Mouse (Mus musculus) CD8-positive naive resting alpha-beta T cell, adult 2 months (primary cell): ENCODE results near the gene Gna11.

Experiments
- DNase-seq, 2 experiments: peaks; one replicate each; pipeline ENCODE4 v3.0.0; 2022; ENCODE audit warnings: low read depth in 2 of 2, low spot score in 2 of 2

Gene Gna11

GRCm38 (mm10) chr10:81543633-81544032, 1.4 kb downstream of the Gna11 start:
- no peak for DNase-seq

DNA sequence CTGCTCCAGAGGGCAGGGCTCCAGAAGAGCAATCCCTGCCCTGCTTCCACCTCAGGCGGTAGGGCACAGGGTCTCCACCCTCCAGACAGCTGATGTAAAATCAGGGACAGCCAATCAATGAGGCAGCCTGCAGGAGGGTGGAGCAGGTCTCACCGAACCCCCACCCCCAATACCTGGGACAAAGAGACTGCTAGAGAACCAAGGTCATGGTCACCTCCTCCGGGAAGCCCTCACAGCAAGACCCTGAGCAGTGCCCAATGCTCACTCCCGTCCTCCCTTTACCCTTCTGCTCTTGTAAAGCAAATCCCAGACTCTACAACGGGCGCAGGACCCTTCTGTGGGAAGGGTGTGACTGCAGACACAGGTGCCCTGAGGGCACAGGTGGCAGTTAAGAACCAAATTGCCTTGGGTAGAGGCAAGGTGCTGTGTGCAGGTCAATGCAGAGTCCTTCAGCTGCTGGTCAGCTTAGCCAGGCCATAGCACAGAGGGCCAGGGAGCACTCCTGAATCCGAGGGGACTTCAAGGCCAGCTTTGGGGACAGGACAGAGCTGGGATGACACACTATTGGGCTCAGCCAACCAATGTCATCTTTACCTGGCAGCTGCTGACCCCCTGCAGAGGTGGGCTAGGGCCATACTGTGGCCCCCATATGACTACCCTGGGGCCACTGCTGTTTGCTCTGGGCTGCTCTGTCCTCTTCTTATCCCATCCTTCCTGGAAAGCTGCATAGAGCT, 2.1 kb downstream of the Gna11 start:
- DNase-seq, result no peak

DNA sequence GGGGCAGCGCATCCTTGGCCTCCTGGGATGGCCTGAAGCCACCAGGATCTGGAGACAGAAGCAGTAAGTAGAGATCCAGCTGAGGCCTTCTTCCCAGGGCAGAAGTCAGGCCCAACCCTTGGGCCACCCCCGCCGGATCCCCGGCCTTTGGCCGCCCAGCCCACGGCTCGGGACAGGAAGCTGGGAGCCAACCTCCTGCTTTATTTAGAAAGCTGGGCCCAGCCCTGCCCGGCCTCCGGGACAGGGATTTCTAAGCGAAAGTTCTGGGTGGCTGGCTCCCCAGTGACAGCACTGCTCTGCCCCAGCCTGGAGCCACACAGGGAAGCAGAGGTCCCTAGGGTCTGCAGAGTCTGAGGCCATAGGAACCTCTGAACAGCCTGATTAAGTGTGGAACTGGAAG, 3.2 kb downstream of the Gna11 start:
- DNase-seq, result no peak

DNA sequence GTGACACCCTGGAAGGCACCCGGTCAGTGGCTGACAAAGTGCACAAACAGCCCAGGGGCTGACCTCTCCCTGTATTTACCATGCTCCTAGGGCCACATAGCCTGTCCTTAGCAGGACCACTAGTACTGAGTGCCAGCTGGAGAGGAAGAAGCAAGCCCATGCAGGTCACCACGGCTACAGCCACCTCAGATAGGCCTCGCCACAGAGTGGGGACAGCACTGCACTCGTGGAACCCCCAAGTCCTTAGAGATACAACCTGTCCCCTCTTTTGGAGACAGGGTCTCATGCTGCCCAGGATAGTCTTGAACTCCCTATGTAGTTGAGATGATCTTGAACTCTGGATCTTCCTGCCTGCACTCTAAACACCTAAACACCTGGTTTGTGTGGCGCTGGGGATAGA, 3.6 kb downstream of the Gna11 start:
- DNase-seq, result no peak

DNA sequence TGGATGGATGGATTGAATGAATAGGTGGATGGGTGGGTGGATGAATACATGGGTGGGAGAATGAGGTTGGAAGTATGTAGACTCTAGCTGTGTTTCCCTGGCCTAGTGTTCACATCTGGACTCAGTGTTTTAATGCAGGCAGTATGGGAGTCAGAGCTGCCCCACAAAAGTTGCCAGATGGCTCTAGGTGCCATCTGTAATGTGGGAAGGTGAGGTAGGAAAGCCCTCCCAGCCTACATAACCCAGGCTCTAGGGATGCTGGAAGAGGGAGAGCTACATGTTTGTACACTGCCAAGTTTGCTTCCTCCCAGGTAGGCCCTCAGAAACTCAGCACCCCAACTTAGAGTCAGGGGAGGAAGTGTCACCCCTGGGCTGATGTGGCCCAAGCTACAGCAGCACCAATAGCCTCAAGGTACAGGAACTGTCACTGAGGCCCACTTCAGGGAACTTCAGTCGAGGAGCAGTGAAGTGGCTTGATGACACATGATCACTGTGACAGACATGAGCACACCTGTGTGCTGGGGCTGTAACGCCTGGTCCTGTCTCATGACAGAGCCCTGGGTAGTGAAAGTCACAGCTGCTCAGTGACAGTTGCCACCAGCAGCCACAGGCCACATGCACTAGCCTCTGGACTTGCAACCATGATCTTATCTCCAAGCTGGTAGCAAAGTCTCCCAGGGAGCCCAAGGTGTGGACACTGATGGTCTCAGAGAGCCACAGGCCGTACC, 6.5 kb downstream of the Gna11 start:
- no peak for DNase-seq

DNA sequence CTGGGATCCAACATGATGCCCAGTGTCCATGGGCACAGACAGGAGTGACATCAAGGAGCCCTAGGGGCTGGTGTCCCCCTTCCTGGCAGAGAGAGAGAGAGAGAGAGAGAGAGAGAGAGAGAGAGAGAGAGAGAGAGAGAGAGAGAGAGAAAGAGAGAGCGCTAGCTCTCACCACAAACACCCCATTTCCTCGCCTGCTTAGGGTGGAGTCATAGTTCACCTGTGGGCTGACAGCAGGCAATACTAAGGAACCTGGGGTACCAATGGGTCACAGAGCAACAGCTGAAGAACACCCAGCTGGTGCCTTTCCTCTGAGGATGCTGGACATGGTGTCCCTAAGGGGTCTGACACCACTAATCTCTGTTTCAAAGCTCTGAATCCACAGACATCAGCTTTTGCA, 7.6 kb downstream of the Gna11 start:
- DNase-seq, result no peak

DNA sequence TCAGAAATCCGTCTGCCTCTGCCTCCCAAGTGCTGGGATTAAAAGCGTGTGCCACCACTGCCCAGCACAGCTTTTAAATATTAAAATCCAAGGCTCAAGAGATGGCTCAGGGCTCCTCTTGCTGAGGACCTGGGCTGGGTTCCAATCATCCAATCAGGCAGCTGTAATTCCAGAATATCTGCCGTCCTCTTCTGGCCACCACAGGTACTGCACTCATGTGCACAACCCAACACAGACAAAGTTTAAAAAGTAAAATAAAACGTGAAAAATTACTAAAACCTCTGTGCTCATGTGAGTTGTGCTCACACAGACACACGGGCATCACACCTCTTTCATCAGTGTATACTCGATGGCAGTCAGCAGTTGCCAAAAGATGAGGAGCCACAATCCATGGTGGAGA, 8.3 kb downstream of the Gna11 start:
- no peak for DNase-seq

DNA sequence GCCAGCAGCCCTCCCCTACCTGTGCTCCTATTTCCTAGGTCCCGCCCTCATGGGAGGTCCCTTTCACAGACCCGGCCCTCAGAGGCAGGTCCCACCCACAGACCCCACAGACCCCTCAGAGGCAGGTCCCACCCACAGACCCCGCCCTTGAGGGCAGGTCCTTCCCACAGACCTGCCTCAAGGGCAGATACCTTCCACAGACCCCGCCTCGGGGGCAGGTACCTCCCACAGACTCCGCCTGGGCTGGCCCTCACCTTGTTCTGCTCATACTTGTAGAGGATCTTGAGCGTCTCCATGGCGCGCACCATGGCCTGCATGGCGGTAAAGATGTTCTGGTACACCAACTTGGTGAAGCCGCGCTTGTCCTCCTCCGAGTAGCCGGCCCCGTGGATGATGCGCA, 10.2 kb downstream of the Gna11 start:
- no peak for DNase-seq

DNA sequence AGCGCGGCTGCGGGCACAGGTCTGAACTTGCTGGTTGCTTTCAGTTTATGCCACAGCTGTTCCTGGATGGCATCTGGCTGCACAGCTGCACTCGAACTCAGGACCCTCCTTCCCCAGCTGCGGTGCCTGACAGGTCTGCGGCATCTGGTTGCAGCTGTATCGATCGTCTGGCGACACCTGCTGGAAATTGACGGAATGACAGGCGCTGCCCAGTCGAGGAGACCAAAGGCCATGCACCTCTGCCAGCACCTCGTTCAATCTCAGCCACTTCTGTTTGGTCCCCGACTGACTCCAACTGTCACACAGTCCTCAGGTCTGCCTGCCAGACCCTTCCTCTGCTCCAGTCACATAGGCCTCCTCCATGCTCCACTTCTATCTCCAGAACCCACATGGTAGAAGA, 18.2 kb downstream of the Gna11 start:
- DNase-seq, result peak; percentile 88 to 90

DNA sequence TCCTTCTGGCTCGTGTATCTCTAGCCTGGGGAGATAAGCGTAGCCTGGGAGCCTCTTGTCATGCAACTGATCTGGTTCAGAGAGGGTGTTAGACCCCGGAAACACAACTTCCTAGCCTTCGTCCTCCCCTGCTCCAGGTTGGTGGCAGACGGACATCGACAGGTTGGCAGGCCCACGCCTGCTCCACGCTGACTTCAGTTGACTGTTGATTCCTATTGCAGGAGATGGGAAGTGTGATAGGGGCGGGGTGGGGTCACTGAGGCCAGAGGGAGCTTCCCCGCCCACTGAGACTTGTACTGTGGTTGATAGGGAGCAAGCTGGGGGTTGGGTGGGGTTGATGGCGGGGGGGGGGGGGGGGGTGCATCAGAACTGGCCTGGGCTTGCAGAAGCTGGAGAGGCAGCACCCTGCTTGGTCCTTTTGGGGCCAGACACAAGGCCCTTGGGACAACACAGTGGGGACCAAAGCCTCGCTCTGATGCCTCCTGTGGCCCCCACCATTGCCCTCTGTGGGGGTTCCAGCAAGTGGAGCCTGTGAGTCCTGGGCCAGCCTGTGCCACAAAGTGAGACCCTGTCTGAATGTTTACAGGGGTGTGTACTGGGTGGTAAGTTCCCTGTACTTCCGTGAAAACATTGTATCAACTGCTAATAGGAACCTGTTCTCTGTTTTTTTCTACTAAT, 19.8 kb downstream of the Gna11 start:
- no peak for DNase-seq

DNA sequence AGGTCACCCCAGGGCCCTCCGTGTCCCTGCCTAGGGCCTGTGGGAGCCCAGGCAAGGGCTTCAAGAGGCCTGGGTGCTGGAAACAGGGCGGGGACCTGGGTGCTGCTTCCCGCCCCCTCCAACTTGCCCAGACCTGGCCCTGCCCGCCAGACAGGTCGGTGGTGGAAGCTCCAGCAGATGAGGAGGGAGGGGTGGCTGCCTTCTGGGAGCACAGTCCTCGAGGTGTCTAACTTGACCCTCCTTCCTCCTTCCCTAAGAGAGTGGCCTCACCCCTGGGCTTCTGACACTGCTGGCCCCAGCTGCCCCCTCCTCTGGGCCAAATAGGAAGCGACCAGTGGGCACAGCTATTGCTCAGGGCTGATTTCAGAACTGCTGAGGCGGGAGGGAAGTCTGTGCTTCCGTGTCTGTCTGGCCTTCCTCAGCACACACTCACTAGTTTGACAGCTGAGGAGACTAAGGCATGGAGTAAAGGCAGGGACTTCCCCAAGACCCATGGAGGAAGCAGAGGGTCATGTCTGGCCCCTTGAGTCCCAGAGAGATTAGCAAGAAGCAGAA, 20.9 kb downstream of the Gna11 start, which contains the start of gene Gna15:
TSS of gene Gna15 (minus strand) at position 175 of the 555 bp plus-strand sequence.
- DNase-seq, result no peak

GRCm38 (mm10) chr10:81523570-81523969, 21.4 kb downstream of the Gna11 start:
- no peak for DNase-seq

DNA sequence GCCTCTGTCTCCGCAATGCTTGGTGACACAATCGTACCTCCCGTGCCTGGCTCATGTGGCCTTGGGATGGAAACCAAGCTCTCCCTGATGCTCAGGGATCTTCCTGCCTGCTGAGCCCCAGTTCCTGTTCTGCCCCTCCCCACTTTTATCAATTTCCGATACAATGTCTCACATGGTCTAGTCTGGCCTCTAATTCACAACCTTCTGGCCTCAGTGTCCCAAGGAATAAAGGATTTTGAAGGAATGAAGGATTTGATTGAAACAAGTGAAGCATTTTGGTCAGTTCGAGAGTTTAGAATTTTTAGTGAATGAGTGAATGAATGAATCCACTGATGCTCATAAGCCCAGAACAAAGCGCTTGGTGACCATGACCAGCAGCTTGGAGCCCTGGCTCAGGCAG, 21.8 kb downstream of the Gna11 start:
- DNase-seq, result no peak

- DNase-seq, result no peak
Observed at GRCm38 (mm10) chr10:81519978-81520365, 25.0 kb downstream of the Gna11 start.

DNA sequence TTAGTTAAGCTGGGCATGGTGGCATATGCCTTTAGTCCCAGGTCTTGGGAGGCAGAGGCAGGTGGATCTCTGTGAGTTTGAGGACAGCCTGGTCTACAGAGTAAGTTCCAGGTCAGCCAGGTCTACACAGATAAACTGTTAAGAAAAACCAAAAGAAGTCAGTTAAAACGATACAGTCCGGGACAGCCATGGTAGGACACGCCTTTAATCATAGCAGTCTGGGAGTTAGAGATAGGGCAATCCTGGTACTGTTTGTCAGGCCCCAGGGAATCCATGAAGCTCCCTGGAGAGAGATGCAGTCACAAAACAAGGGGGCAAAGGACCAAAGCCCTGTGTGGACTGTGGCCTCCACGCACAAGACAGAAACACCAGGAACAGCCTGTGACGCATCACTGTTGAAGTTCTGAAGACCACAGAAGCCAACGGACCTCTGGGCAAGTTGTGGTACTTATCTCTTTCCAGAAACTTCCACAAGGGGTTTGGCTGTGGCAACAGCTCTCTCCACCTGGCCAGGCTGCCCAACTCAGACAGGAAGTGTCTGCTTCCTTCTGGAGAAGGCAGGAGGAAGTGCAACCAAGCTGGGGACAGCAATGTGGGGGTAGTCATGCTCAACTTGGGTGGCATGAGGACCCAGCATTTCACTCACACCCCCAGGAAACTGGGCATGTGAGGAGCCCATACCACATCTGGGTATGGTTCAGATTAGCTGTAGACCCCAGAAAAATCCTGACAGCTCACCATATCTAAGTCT, 25.6 kb downstream of the Gna11 start:
- DNase-seq, result no peak

GRCm38 (mm10) chr10:81518546-81518945, 26.4 kb downstream of the Gna11 start:
- DNase-seq, result peak; percentile 71 to 85

DNA sequence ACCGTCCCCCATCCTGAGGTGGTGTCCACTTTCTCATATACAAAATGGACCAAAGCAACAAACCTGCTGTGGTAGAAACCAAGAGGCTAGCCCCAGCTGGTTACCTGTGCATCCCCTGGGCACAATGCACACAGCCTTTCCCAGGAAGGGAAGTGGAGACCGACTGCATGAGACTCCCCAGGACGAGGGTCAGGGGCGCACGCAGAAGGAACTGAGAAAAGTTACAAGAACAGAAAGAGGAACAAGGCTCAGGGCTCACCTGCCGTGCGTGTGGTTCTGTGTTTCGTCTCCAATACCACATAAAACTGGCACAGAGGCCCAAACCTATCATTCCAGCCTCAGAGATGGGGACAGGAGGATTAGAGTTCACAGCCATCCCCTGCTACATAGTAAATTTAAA, 27.8 kb downstream of the Gna11 start:
- no peak for DNase-seq

DNA sequence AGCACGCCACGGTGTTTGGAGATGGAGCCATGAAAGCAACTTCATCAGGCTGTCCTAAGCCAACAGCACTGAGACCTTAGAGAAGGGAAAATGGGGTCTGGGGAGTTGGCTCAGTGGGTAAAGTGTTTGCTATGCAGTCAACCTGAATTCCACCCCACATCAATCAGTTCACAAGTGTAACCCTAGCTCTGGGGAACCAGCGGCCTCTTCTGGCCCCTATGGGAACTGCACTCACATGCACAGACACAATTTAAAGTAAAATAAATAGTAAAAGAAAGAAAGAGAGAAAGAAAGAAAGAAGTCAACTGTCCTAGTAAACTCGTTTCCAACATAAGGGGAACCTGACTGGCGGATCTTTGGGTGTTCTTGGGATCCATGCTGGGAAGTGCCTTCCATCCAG, 31.2 kb downstream of the Gna11 start:
- DNase-seq, result no peak

DNA sequence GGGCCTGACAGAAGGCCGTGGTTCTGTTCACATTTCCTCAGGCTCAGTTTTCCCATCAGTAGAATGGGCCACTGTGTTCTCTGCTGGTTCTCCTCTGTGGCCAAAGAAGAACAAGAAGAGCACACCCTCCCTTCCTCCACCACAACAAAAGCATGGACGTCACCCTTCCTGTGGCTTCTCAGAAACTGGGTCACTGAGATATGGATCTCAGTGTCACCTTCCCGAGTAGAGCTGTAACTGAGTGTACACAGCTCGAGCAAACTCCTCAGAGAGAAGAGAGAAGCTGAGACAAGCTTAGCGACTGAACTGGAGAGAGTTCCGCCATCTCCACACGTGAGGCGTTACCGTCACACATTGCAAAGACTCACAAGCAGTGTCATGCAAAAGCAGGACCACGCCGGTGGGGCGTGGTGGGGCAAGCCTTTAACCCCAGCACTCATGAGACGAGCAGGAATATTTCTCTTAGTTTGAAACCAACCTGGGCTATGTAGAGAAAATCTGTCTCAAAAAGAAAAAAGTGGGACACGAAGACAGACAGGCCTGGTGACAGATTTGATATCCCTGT, 34.7 kb downstream of the Gna11 start:
- DNase-seq, result peak; percentile 35 to 58

DNA sequence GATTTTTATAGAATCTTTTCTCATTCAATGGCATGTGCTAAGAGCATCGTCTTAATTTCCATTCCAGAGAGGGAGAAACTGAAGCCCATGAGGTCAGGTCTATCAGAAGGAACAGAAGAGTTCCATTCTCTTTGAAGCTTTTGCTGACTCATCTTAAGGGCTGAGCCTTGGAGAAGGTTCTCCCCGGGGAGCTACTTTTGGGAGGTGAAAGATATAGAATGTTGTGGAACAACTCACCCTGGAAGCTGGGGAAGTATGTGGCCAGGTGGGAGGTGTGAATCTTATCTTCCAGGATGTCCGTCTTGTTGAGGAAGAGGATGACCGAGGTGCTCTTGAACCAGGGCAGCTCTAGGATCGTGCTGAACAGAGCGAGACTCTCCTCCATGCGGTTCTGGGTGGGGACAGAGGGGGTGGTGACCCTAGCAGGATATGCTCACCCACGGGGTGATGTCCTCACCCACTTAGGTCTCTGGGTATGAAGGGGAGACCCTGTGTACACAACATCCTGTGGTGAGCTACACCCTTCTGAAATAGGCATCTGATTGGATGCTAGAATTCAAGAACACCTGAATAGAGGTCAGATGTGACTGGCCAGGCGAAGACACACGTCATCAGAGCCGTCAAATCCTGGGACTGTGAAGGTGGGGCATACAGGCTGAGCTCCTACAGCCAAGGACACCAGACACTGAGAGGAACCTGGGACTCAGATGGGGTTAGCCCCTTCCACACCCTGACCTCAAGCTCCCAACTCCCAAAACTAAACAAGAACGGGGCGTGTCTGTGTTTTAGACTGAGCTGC, 37.1 kb downstream of the Gna11 start:
- peak; percentile 70 to 72 for DNase-seq
